Comparison of ENCODE assay signal across 8 mouse cellular contexts in genomic region chr8:109614243-109615210, GRCm38 (mm10). TPM values are rescaled to one million over a fixed set of nuclear protein-coding genes. Genes with fewer than 3 reads are reported as not detected.
DNase-seq lines count a peak whose midpoint lies in the region; ATAC-seq lines count a peak whose summit lies in the region.

Pkd1l3 (plus strand) TSS chr8:109614517.

- no peaks in the 10 kb centered on the region for H3K4me1 ChIP-seq in heart, embryonic 16.5 days (ENCODE audit: control insufficient read depth, insufficient read depth, low read length)
- H3K4me1 ChIP-seq in liver, embryonic 12.5 days = peaks cover 25% of the 10 kb centered on the region

- H3K36me3 ChIP-seq in heart, embryonic 16.5 days (ENCODE audit: control insufficient read depth, insufficient read depth) = no peaks in the 10 kb centered on the region
- no peaks in the 10 kb centered on the region; the same call in 1 of the 2 replicates for H3K36me3 ChIP-seq in liver, embryonic 12.5 days

- DNase-seq in heart, adult 8-10 months (ENCODE audit: low spot score) = no peak
- peak; percentile 52 for DNase-seq in CD4-positive helper T cell, adult 2 months (ENCODE audit: low read depth, low spot score)
- DNase-seq in brain, adult 2 months (ENCODE audit: low read depth, low spot score) = peak; percentile 59
- DNase-seq in layer of hippocampus, postnatal 36 days = no peak
- no peak for DNase-seq in right cerebral cortex, postnatal 10 days (ENCODE audit: low spot score in 2 of 2)
- DNase-seq in lung, postnatal 36 days = no peak

- peak within 1 kb of the TSS; percentile 52 for H3K4me2 ChIP-seq in heart, embryonic 16.5 days (ENCODE audit: low read depth, low read length)
- H3K4me2 ChIP-seq in liver, embryonic 12.5 days = peak within 1 kb of the TSS; percentile 74

- H3K9me3 ChIP-seq in heart, embryonic 16.5 days (replicated peaks; ENCODE audit: control insufficient read depth, low read length) = 0 out of 2 replicates have a peak, but pooled peaks cover 3% of the 10 kb centered on the region
- peaks cover 2% of the 10 kb centered on the region; the same call in 1 of the 2 replicates for H3K9me3 ChIP-seq in liver, embryonic 12.5 days (replicated peaks)

- WGBS in heart, embryonic 16.5 days = 41% methylated on average over 27 of the region's 27 CpGs
- 15% methylated on average over 27 of the region's 27 CpGs for WGBS in liver, embryonic 12.5 days (ENCODE audit: insufficient replicate concordance)

- peak within 1 kb of the TSS; percentile 28 for H3K4me3 ChIP-seq in heart, embryonic 16.5 days (ENCODE audit: low read length)
- H3K4me3 ChIP-seq in liver, embryonic 12.5 days = peak within 1 kb of the TSS; percentile 54

- H3K27me3 ChIP-seq in heart, embryonic 16.5 days (ENCODE audit: control insufficient read depth, insufficient read depth, low read length) = no peaks in the 10 kb centered on the region
- no peaks in the 10 kb centered on the region for H3K27me3 ChIP-seq in liver, embryonic 12.5 days (replicated peaks)

- no peak within 1 kb of the TSS for H3K9ac ChIP-seq in heart, embryonic 16.5 days (ENCODE audit: low read length)
- H3K9ac ChIP-seq in liver, embryonic 12.5 days = peak within 1 kb of the TSS; percentile 50

- no peak within 1 kb of the TSS for H3K27ac ChIP-seq in heart, embryonic 16.5 days (ENCODE audit: low read length)
- H3K27ac ChIP-seq in liver, embryonic 12.5 days = peak within 1 kb of the TSS; percentile 3

- no peak for ATAC-seq in heart, embryonic 16.5 days (replicated peaks; ENCODE audit: extremely low read depth, insufficient read depth, low FRiP score)
- peak; percentile 79 for ATAC-seq in liver, embryonic 12.5 days

RNA-seq across cellular contexts. Expression of gene Pkd1l3, which starts in this region (rescaled TPM):
- polyA plus RNA-seq in heart, embryonic 16.5 days (2015; fragmentation: Nextera tagmentation; extraction: Ambion mirVana) = 0.09 and 0.10 TPM in 2 replicates
- total RNA-seq in heart, adult 8-10 months (2022) = under 1 TPM in 2 of 4 experiments, not detected in 2; 0.16 to 0.35 TPM
- 0.97 and 2.0 TPM in 2 replicates for polyA plus RNA-seq in liver, embryonic 12.5 days (2016; fragmentation: Nextera tagmentation; extraction: Ambion mirVana)
- 1 to 10 TPM; 2.5 to 3.9 TPM for total RNA-seq in layer of hippocampus, postnatal 36 days (2021)

Comparison
In these comparisons a context has a peak if more than half of its experiments do, and no peak if none do; other contexts are left out.
1. DNase-seq: peak in CD4-positive helper T cell, adult 2 months (single experiment) and brain, adult 2 months (single experiment); none in heart, adult 8-10 months (single experiment), layer of hippocampus, postnatal 36 days (0 of 2), right cerebral cortex, postnatal 10 days (0 of 2) and lung, postnatal 36 days (single experiment).